Mouse (Mus musculus) MEL-GATA-1-ER (cell line): ENCODE results near the gene Sec14l1.

ENCODE experiments used
- DNase-seq: peaks from one replicate; pipeline ENCODE4 v3.0.0-alpha.2; 2012; ENCODE audit warnings: low read depth; ENCODE audit errors: extremely low read depth

Sec14l1 gene

GRCm38 (mm10) chr11:117179902-117180301, 64.9 kb downstream of the Sec14l1 start:
- DNase-seq: no peak

- DNase-seq: no peak
Observed at GRCm38 (mm10) chr11:117182808-117183207, 67.8 kb downstream of the Sec14l1 start.

GRCm38 (mm10) chr11:117183299-117183698, 68.3 kb downstream of the Sec14l1 start:
- DNase-seq: no peak

- no peak for DNase-seq
Observed at GRCm38 (mm10) chr11:117183841-117184240, 68.9 kb downstream of the Sec14l1 start.

GRCm38 (mm10) chr11:117185076-117185933, 70.3 kb downstream of the Sec14l1 start:
- DNase-seq: no peak

DNA sequence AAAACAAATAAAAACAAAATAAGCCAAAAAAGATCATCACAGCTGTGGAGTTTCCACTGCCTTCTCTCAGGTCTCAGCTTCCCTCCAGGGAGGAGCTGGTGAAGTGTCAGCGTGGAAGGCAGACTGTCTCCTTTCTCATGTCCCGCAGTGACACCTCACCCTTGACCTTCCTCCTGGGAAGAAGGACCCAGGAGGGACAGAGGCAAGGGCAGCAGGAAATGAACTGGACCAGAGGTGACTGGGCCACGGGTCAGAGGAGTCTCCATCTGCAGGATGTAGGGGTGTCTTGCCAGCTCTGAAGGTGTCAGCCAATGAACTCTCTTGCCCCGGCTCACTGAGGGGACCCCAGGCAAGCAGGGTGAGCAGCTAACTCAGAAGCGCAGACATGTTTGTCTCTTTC, 76.6 kb downstream of the Sec14l1 start:
- no peak for DNase-seq

DNA sequence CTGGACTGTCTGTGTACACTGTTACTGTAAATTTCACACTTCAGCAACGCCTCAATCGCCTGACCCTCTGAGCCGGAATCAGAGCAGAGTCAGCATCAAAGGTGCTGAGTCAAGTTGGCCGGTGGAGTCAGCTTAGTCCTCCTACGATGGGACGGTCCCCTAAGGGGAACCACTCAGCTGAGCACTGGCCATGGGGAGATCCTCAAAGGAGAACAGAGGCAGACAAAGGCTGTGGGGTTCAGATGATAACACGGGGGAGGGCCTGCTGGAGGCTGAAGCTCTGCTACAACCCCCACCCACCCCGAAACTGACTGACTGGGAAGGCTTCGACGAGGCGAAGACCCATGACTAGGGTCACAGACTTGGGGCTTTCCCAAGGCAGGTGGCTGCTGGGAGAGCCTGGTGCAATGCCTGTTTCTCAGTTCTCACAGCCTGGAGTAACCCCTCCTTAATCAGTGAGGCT, 79.5 kb downstream of the Sec14l1 start:
- no peak for DNase-seq

GRCm38 (mm10) chr11:117195616-117196015, 80.6 kb downstream of the Sec14l1 start:
- no peak for DNase-seq

GRCm38 (mm10) chr11:117196681-117197080, 81.7 kb downstream of the Sec14l1 start:
- no peak for DNase-seq

DNA sequence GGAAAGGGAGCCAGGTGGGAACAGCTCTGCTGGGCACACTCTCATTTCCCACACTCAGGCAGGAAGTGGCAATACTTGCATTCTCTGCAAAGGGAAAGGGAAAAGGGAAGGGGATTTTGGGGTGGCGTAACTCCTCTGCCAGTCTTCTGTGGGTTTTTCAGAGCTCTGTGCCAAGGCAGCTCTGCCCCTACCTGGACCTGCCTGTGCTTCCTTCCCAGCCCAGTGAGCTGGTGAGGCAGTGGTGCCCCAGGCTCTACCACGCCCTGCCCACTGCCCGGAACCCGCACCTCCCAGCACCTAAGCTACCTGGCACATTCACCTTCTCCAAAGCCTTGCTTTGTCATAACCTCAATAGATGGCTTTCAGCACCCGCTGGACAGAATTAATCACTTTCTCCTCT, 83.2 kb downstream of the Sec14l1 start:
- DNase-seq: no peak

DNA sequence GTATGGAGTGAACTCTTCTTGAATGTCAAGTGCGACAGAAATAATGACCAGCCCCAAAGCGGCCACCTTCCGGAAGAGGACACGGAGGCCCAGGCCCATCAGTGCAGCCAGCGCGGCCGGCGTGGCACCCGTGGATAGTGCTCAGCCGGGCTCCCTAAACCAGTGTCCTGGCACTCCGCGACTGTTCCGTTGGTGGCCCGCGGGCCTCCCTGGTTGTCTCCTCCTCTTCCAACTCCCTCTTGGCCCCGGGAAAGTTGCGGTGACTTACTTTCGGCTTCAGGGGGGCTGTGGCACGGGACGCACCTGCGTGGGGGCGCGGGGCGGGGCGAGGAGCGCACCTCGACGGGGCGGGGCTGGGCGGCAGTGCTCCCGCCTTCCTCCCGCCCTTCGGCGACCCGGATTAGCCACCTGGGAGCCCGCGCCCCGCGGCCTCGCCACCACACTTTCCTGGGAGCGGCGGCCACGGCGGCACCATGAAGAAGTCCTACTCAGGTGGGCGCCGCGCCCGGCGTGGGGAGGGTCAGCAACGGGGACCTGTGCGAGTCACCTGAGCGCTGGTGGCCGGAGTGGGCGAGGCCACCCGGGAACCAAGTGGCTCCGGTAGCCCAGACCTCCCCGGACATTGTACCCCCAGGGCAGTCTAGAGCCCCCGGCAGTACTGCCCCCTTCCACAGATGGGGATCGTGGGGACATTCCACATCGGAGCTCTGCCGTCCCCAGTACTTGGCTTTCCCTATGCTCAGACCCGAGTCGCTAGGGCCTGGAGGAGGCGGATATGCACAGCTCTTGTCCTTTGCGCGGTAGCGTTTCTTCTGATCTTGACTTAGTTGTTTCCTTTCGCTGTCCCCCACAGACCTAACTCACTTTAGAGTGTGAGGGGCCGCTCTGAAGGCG, 84.6 kb downstream of the Sec14l1 start, which contains the start of gene Sept9:
TSS of gene Sept9 (plus strand) at position 380 of the 894 bp plus-strand sequence.
- no peak for DNase-seq

DNA sequence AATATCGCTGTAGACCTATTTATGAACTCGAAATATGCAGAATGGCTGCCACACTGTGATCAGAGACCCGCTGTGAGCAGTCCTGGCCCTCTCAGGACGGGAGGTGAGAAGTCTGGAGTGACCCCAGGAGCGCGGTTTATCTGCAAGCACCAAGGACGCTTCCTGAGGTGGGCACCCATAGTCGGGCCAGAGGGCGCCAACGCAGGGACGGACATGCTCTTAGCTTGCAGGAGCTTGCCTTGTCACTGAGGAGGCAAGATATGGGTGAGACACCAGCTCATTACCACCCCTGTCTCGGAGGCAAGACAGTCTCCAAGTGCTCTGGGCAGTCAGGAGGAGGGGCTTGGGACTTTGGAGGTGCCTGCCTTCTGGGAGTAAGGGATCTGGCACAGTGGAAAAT, 86.9 kb downstream of the Sec14l1 start:
- DNase-seq: no peak

- no peak for DNase-seq
Observed at GRCm38 (mm10) chr11:117204606-117205005, 89.6 kb downstream of the Sec14l1 start.

- no peak for DNase-seq
Observed at GRCm38 (mm10) chr11:117205042-117205441, 90.1 kb downstream of the Sec14l1 start.

DNA sequence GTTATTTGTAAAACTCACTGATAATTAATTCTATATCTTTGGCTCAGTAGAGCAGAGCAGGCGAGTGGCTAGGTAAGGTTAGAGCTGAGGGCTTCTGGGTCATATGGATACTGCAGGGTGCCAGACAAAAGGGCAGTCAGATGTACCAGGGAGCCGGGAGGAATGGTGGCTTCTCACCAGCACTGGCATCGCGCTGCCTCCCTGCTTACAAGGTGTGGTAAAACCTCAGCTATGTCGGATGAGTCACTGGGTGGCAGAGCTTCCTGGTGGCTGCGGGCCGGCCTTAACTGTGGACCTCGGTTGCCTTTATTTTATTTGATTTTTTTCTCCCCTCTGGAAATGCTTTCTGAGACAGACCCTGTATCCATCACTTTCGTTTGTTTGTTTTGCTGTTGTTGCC, 90.5 kb downstream of the Sec14l1 start:
- no peak for DNase-seq

DNA sequence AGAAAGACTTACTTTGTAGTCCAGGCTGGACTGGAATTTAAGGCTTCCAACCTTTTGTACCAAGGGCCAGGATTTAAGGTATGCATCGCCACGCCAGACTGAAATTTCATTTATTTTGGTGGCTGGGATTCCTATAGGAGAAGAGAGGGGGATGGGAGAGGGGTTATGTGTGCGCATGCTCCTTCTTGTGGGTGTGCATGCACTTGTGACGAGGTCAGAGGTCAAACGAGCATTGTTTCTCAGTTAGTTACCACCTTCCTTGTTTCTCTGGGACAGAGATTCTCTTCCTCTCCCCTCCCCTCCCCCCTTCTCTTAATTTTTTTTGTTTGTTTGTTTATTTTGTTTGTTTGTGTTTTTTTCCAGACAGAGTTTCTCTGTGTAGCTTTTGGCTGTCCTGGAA, 92.5 kb downstream of the Sec14l1 start:
- no peak for DNase-seq

GRCm38 (mm10) chr11:117208151-117208673, 93.2 kb downstream of the Sec14l1 start:
- DNase-seq: no peak
